Mouse (Mus musculus) neutrophil, adult 65 days (primary cell): ENCODE results near the gene Olfr1229. TPM values are rescaled to one million over a fixed set of nuclear protein-coding genes. Genes with fewer than 3 reads are reported as not detected.

ENCODE experiments used
- total RNA-seq: library from RNA; stranded (reverse); gene quantifications from 2 replicates; pipeline ENCODE4 v1.2.4, GENCODE M21; 2023

The Olfr1229 gene
- not detected in 2 replicates for total RNA-seq

GRCm38 (mm10) chr2:89287914-89288313 is at the start of gene Olfr1229:
Gene Olfr1229, minus strand, starts transcription at chr2:89288014.

DNA sequence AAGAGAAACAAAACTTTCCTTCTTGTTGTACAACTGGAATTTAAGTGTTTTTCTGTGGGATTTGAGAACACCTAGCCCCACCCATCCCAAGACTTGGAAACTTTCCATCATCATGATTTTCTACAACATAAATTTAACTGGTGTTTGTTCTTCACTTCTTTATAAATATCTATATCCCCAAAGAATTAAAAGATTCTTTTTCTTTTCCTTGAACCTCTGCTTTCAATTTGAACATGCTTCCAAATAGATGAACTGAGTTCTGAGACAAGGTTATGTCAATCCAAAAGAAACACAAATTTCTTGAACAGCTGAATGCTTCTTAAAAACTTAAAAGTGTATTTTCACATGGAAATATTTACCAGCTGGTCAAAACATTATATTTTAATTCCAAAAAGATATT is 41.8 kb upstream of the Olfr1229 start, which contains the start of gene Olfr1232:
Olfr1232 (minus strand) TSS at position 101 of the 400 bp plus-strand sequence.

DNA sequence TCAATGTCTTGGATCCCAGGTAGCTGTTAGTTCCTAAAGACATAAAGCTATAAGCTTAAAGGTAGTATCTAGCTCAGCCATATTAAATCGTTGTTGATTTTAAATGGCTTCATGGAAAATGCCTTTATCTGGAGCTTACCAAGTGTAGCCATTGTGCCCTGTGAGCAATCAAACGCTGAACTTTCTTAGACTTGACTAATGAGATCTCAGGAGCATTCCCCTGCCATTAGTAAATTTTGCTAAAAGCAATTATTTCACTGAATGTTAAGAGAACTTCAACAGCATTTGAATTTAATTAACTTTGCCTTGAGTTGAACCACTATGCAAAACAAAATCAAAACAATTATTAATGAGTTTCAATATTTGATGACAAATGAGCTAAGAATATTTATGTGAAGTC is 19.2 kb upstream of the Olfr1229 start, which contains the start of gene Olfr1231:
Olfr1231 (minus strand) TSS at position 101 of the 400 bp plus-strand sequence.

GRCm38 (mm10) chr2:89297168-89297567 is 9.4 kb upstream of the Olfr1229 start, which contains the start of gene Olfr1230:
Gene Olfr1230, minus strand, starts transcription at chr2:89297268.

GRCm38 (mm10) chr2:89253962-89254361 is 33.9 kb downstream of the Olfr1229 start, which contains the start of gene Olfr1228:
Gene Olfr1228, minus strand, starts transcription at chr2:89254062.

Other genes with a start within 250 kb of the Olfr1229 start
- not detected in 2 replicates for gene Olfr1218, start 226.8 kb downstream of the Olfr1229 start, total RNA-seq
- gene Olfr1219, start 204.5 kb downstream of the Olfr1229 start, total RNA-seq: not detected in 2 replicates
- gene Olfr1220, start 181.2 kb downstream of the Olfr1229 start, total RNA-seq: not detected in 2 replicates
- not detected in 2 replicates for gene Olfr1221, start 170.7 kb downstream of the Olfr1229 start, total RNA-seq
- gene Olfr1222, start 155.0 kb downstream of the Olfr1229 start, total RNA-seq: not detected in 2 replicates
- gene Olfr1223, start 136.5 kb downstream of the Olfr1229 start, total RNA-seq: not detected in 2 replicates
- not detected in 2 replicates for gene Olfr1224-ps1, start 123.9 kb downstream of the Olfr1229 start, total RNA-seq
- gene Olfr1225, start 113.3 kb downstream of the Olfr1229 start, total RNA-seq: not detected in 2 replicates
- gene Olfr1226, start 88.0 kb downstream of the Olfr1229 start, total RNA-seq: not detected in 2 replicates
- gene Olfr1228, start 34.0 kb downstream of the Olfr1229 start, total RNA-seq: not detected in 2 replicates
- not detected in 2 replicates for gene Olfr1230, start 9.3 kb upstream of the Olfr1229 start, total RNA-seq
- gene Olfr1231, start 19.1 kb upstream of the Olfr1229 start, total RNA-seq: not detected in 2 replicates
- not detected in 2 replicates for gene Olfr1232, start 41.7 kb upstream of the Olfr1229 start, total RNA-seq
- not detected in 2 replicates for gene Olfr1233, start 54.4 kb upstream of the Olfr1229 start, total RNA-seq
- not detected in 2 replicates for gene Olfr1234, start 76.9 kb upstream of the Olfr1229 start, total RNA-seq
- gene Olfr1238, start 121.7 kb upstream of the Olfr1229 start, total RNA-seq: not detected in 2 replicates
- not detected in 2 replicates for gene Olfr1239, start 132.4 kb upstream of the Olfr1229 start, total RNA-seq
- gene Olfr1240, start 155.0 kb upstream of the Olfr1229 start, total RNA-seq: not detected in 2 replicates
- not detected in 2 replicates for gene Olfr1241, start 199.1 kb upstream of the Olfr1229 start, total RNA-seq
- gene Olfr1242, start 210.3 kb upstream of the Olfr1229 start, total RNA-seq: not detected in 2 replicates
- gene Olfr1243, start 243.5 kb upstream of the Olfr1229 start, total RNA-seq: not detected in 2 replicates